Mouse (Mus musculus) heart, postnatal 25 days (tissue): ENCODE results near the gene Abcc4. TPM values are rescaled to one million over a fixed set of nuclear protein-coding genes. Genes with fewer than 3 reads are reported as not detected.
"Not testable (repeated sequence)": the region's sequence is repeated elsewhere in the genome, so short reads cannot be mapped to it uniquely, and the experiment has no call there.

Experiments used
- DNase-seq: peaks from one replicate; pipeline ENCODE4 v3.0.0; 2022; ENCODE audit warnings: low spot score
- intact Hi-C: fragments of 180-260 bp; cut with DNase I; formaldehyde crosslinking; loops from one replicate; pipeline ENCODE4 v1.15.1; 2025
- total RNA-seq, 2 experiments: library from RNA; stranded (reverse); gene quantifications; 2 replicates each; pipeline ENCODE4 v1.2.3; 2021

Gene Abcc4
- total RNA-seq, 2 experiments from 2014 or later, result 7.6 to 7.9 TPM

DNA sequence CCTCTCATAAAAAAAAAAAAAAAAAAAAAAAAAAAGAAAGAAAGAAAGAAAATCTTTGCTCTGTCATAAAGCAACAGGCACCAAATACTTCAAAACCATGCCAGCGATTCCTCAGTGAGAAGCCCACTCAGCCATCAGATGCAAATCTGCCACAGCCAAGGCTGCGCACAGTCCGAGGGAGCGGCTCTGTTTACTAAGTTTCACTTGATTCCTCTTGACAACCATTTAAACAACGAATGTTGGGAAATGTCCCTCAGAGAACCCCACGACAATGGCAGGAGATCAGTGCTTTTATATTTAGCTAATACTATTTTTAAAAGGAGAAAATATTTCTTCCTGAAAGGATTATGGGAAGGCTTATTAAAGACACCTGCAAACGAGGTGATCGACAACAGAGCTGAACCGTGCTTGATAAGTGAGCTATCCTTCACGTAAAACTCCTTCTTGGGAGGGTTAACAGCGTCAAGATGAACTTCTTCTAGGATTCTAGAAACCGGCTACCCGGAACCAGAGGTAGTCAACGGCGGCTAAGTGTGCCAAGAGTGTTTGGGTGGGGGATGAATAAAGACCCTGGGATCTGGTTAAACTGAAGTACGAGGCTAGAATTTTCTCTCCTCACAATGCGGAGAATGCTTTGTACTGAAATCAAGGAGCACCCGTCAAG, 154.8 kb downstream of the Abcc4 start:
- intact Hi-C loops, result loop anchor here (5.0 kb wide), 1 partner anchor 44 kb away; no protein-coding TSS in a partner anchor
- DNase-seq, result no peak

- DNase-seq, result no peak
- intact Hi-C loops, result no loop called here
Observed at GRCm38 (mm10) chr14:118544493-118544892, 161.5 kb downstream of the Abcc4 start.

DNA sequence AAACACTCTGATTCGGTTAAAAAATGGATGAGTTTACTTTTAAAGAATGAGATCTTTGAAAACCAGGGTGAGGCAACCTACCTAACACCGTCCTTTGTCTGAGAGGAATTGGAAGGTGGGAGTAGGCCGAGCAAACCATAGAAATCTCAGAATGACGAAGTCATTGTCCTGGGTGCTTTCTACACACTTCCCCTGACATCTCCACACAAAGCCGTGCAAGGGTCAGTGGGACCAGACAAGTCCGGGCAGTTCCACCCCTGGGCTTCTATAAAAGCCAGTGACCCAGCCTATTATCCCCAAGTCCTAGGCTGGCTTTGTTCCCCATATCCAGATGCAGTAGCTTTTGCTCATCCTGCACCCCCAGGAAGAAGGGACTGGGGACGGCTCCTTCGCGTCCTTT, 163.1 kb downstream of the Abcc4 start:
- intact Hi-C loops, result no loop called here
- DNase-seq, result no peak

DNA sequence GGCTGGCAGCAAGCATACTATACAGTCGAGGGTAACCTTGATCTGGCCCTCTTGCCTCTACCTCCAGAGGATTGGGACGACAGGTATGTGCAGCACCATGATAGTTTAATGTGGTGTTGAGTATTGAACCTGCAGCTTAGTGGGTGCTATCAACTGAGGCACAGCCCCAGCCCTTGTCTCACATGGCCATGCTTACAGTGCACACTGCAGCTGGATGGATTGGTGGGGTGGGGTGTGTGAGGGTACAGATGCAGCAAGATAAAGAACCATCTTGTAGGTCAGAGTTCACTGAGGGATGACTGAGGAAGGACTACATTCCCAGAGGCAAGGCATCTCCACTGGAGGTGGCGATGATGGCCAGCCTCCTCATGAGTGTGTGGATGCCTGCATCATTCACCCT, 174.5 kb downstream of the Abcc4 start:
- DNase-seq, result no peak
- intact Hi-C loops, result no loop called here

GRCm38 (mm10) chr14:118514280-118515031, 191.6 kb downstream of the Abcc4 start:
- no peak for DNase-seq
- intact Hi-C loops, result no loop called here

DNA sequence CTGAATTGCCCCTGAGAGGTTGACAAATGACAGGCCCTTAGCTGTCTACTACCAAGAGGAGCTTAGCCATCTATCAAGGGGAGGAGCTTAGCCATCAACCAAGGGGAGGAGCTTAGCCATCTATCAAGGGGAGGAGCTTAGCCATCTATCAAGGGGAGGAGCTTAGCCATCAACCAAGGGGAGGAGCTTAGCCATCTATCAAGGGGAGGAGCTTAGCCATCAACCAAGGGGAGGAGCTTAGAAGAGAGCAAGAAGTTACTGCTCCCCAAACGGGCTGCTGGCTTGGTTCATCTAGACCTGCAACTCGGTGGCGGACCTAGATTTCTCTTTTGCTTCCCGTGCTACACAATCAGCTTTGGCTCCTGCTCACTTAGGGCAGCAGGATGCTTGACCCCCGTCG, 194.3 kb downstream of the Abcc4 start:
- DNase-seq, intact Hi-C loops: not testable (repeated sequence)

DNA sequence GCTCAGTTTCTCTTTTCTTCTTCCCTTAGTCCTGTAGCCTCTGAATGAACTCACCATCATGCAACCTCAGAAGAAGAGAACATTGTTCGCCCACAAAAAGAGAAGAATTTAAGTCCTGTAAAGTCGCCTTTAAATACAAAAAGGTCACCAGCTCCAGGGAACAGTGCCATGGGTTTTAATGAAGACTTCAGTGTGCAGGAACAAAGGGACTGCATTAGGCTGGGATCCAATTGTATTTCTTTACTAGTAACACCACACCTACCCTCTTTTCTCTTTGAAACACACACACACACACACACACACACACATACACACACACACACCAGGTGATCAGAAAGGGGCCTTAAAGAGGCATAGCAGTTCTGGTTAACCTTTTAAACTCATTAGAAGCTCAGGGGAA, 195.2 kb downstream of the Abcc4 start:
- no peak for DNase-seq
- intact Hi-C loops, result no loop called here

DNA sequence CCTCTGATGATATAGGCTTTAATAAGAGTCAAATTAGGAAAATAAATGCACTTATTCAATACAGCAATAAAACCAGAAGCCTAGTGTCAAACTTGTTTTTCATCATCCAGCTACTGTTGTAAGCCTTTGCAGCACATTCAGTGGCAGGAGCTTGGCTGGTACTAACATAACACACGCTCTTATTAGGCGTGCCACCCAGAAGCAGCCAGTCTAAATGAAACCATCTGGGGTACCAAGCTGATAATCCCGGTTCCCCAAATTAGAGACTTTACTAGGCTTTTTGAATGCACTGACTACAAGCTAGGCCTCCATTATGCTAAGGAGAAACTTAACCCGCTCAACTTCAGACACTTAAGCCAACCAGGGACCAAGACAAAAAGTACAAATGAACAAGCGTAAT, 195.8 kb downstream of the Abcc4 start:
- intact Hi-C loops, result no loop called here
- no peak for DNase-seq

- intact Hi-C loops, result loop anchor here (5.0 kb wide), 1 partner anchor 44 kb away; no protein-coding TSS in a partner anchor
Observed at GRCm38 (mm10) chr14:118507829-118508228, 198.2 kb downstream of the Abcc4 start.

GRCm38 (mm10) chr14:118506591-118507146, 199.3 kb downstream of the Abcc4 start:
- no peak for DNase-seq

More at GRCm38 (mm10) chr14:118507829-118508228, 198.2 kb downstream of the Abcc4 start:
- no peak for DNase-seq

DNA sequence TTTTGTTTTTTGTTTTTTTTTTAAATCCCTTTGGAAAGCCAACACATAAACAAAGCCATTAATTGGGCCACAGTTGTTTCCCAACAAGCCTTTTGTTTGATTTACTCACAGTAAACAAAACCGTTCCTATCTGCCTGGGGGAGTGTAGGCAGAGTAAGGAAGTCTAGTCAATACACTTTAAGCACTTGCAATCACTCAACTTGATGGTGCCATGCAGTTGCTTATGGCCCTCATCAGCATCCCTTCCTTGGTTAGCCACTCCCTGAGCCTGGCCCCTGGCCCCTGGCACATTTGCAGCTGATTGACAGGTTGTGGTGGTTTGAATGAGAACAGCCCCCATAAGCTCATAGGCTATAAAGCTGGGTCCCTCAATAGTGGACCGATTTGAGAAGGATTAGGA, 209.3 kb downstream of the Abcc4 start:
- DNase-seq, result no peak
- intact Hi-C loops, result no loop called here

More at GRCm38 (mm10) chr14:118506591-118507146, 199.3 kb downstream of the Abcc4 start:
- intact Hi-C loops, result loop anchor here (5.0 kb wide), 1 partner anchor 46 kb away; no protein-coding TSS in a partner anchor

DNA sequence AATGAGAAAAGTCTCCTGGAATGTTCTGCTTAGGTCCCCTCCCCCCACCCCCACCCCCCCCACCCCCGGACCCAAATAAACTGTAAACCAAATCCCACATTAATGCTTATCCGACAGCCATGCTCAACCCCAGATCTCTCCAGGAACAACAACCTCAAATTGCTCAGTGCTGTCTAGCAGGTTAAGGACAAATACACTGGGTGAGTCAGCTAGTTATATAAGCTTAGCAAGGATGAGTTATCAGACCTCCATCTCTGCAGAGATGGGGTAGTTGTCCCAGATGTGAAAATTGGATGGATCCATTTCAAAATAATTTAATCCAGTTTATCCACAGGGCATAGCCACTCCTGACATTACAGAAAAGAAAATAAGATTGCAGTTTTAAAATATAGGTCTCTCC, 210.6 kb downstream of the Abcc4 start:
- DNase-seq, result no peak
- intact Hi-C loops, result no loop called here

- no peak for DNase-seq
- intact Hi-C loops, result no loop called here
Observed at GRCm38 (mm10) chr14:118491708-118492107, 214.3 kb downstream of the Abcc4 start.

DNA sequence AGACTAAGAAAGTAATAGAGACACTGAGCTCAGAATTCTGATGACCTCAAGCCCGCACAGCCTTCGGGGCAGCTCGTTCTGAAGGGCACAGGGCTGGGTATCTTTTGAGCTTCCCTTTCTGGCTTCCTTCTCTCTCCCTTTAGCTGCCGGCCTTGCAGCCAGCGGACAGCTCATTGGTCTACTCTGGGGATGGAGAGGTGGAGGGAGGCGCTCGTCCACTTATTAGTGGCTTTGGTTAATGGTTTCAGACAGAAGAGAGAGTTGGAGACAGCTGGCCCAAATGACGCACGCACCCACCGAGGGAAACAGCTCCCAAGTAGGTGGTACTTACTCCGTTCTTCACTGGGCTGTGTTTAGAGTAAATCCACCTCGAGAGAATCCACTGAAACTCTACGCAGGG, 214.7 kb downstream of the Abcc4 start:
- intact Hi-C loops, result no loop called here
- no peak for DNase-seq

DNA sequence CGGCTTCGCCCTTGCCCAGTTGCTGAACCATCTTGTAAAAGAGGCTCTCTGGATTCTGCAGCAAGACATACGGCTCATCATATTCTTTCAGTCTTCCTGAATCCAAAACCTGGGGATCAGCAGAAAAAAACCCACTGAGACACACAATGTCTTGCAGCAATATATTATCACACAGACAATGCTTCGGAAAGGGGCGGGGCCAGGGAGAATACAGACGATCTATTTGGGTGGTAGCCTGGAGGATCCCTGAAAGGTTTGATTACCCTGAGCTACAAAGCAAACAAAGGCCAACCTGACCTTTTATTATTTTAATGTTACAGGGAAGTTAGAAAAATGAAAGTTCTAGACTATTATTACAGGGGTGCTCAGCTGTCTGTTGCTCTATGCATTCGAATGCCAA, 215.5 kb downstream of the Abcc4 start:
- intact Hi-C loops, result no loop called here
- no peak for DNase-seq

- DNase-seq, result no peak
- intact Hi-C loops, result no loop called here
Observed at GRCm38 (mm10) chr14:118486349-118486748, 219.7 kb downstream of the Abcc4 start.

GRCm38 (mm10) chr14:118485646-118486045, 220.4 kb downstream of the Abcc4 start:
- DNase-seq, result no peak
- intact Hi-C loops, result no loop called here

- intact Hi-C loops, result no loop called here
- DNase-seq, result no peak
Observed at GRCm38 (mm10) chr14:118482320-118482719, 223.7 kb downstream of the Abcc4 start.

DNA sequence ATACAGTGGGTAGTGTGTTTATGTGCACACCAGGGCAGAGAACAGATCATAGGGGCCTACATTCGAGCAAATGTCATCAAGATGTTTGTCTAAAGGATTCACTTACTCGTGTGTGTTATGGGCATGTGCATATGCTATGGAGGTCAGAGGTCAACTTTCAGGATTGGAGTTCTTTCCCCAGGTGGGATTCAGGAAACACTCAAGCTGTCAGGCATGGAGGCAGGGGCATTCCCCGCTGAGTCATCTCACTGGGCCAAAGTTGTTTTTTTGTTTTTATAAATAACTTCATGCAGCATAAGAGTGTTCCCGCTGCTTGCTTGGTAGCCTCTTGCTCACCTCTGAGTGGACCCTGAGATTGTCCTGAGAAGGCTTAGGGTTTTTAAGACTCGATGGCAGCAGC, 224.2 kb downstream of the Abcc4 start:
- no peak for DNase-seq
- intact Hi-C loops, result no loop called here

GRCm38 (mm10) chr14:118476329-118476728, 229.7 kb downstream of the Abcc4 start:
- intact Hi-C loops, result no loop called here

DNA sequence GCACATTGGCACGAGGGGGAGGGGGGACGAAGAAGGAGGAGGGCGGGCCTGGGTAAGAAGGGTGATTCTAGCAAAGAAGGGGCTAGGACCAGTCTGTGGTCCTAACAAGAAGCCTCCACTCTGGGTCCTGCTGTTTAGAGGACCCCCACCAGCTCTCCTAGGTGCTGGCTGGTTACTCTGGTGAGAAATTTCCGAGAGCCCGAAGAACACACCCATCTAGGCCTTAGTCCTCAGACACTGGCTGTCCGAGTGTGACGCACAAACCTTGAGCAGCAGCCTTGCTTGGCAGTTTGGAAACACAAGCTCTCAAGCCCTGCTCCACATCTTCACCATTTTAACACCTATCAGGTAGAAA, 230.9 kb downstream of the Abcc4 start:
- intact Hi-C loops, result no loop called here
- DNase-seq, result no peak

More at GRCm38 (mm10) chr14:118476329-118476728, 229.7 kb downstream of the Abcc4 start:
- no peak for DNase-seq
